Comparison of ENCODE assay signal across 29 mouse cellular contexts in genomic region chr11:114367779-114368178, GRCm38 (mm10).
"Had no signal": no experiment of that assay in that cellular context is flagged by ENCODE, and none has a peak within 500 bp of the region (broad histone marks: within the 10 kb centered on the region; RNA-seq: fewer than 3 reads in every experiment).

No protein-coding gene starts in this region.

- H3K9me3 ChIP-seq: limb, embryonic 10.5 days; limb, embryonic 12.5 days; limb, embryonic 13.5 days; limb, embryonic 15.5 days; liver, embryonic 12.5 days; liver, embryonic 13.5 days; liver, embryonic 15.5 days; midbrain, embryonic 10.5 days; midbrain, embryonic 12.5 days; midbrain, embryonic 13.5 days; midbrain, embryonic 15.5 days had no signal

- H3K9ac ChIP-seq: limb, embryonic 12.5 days; limb, embryonic 13.5 days; limb, embryonic 15.5 days; liver, embryonic 12.5 days; liver, embryonic 13.5 days; liver, embryonic 14.5 days; liver, embryonic 15.5 days; liver, postnatal 0 days; lung, embryonic 14.5 days; midbrain, embryonic 12.5 days; midbrain, embryonic 13.5 days; midbrain, embryonic 15.5 days had no signal

- DNase-seq: left cerebral cortex, postnatal 4 days; liver; liver, embryonic 13.5 days; liver, postnatal 0 days; lung, adult 18-20 months; lung, adult 2 months; lung, postnatal 36 days; lung, postnatal 4 days; midbrain, embryonic 14.5 days had no signal

- H3K4me3 ChIP-seq: left cerebral cortex, adult 2 months; limb, embryonic 10.5 days; limb, embryonic 12.5 days; limb, embryonic 13.5 days; limb, embryonic 15.5 days; liver, embryonic 12.5 days; liver, embryonic 13.5 days; liver, embryonic 15.5 days; megakaryocyte, embryonic 14.5 days; midbrain, embryonic 10.5 days; midbrain, embryonic 12.5 days; midbrain, embryonic 13.5 days; midbrain, embryonic 15.5 days; myocyte had no signal

- H3K4me2 ChIP-seq: limb, embryonic 13.5 days; limb, embryonic 15.5 days; liver, embryonic 11.5 days; liver, embryonic 12.5 days; liver, embryonic 13.5 days; liver, embryonic 15.5 days; lung, embryonic 14.5 days; midbrain, embryonic 11.5 days; midbrain, embryonic 12.5 days; midbrain, embryonic 13.5 days; midbrain, embryonic 15.5 days had no signal

- H3K4me1 ChIP-seq: liver, embryonic 12.5 days; liver, embryonic 13.5 days; liver, embryonic 15.5 days; megakaryocyte, embryonic 14.5 days had no signal

- ATAC-seq: liver, embryonic 12.5 days; liver, postnatal 0 days; lung, postnatal 0 days; midbrain, embryonic 13.5 days; midbrain, embryonic 15.5 days; midbrain, embryonic 16.5 days had no signal

- H3K36me3 ChIP-seq: limb, embryonic 10.5 days; limb, embryonic 12.5 days; limb, embryonic 13.5 days; limb, embryonic 15.5 days; liver, embryonic 12.5 days; liver, embryonic 13.5 days; liver, embryonic 15.5 days; midbrain, embryonic 10.5 days; midbrain, embryonic 12.5 days; midbrain, embryonic 13.5 days; midbrain, embryonic 15.5 days had no signal

- H3K27ac ChIP-seq: left cerebral cortex, adult 2 months; limb, embryonic 10.5 days; limb, embryonic 13.5 days; limb, embryonic 15.5 days; liver, embryonic 12.5 days; liver, embryonic 13.5 days; liver, embryonic 14.5 days; liver, embryonic 15.5 days; macrophage; midbrain, embryonic 10.5 days; midbrain, embryonic 12.5 days; midbrain, embryonic 13.5 days; midbrain, embryonic 15.5 days had no signal

- H3K27me3 ChIP-seq: limb, embryonic 15.5 days; liver, embryonic 12.5 days; liver, embryonic 13.5 days; liver, embryonic 15.5 days; midbrain, embryonic 15.5 days had no signal
